Mouse (Mus musculus): ENCODE data around the gene Tmigd1.

DNA sequence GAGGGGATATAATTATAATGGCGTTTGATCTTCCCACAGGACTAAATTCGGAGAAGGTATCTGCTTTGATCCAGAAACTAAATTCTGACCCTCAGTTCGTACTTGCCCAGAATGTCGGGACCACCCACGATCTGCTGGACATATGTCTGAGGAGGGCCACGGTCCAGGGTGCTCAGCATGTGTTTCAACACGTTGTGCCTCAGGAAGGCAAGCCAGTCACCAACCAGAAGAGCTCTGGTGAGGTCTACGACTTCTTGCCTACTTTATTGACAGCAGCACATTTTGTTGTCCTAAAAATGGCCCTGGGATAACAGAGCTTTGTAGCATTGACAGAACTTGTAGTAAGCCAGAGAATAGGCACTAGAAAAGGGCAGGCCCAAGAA is 44.2 kb downstream of the Tmigd1 start:
- TF ChIP-seq CTCF (IDR thresholded peaks at IDR 0.05) (no peak), EP300 (IDR thresholded peaks at IDR 0.05) (no peak)

All from lung, postnatal 0 days (tissue).